Mouse (Mus musculus) A20 (cell line): ENCODE measurements around the gene Topbp1.
A peak's percentile ranks its signal among the peaks of the same experiment; 100 is the strongest.
"Not testable (repeated sequence)": the region's sequence is repeated elsewhere in the genome, so short reads cannot be mapped to it uniquely, and the experiment has no call there.

Experiments used
- DNase-seq: peaks from one replicate; pipeline ENCODE4 v3.0.0-alpha.2; 2011; ENCODE audit warnings: low read depth, low spot score

Gene Topbp1

DNA sequence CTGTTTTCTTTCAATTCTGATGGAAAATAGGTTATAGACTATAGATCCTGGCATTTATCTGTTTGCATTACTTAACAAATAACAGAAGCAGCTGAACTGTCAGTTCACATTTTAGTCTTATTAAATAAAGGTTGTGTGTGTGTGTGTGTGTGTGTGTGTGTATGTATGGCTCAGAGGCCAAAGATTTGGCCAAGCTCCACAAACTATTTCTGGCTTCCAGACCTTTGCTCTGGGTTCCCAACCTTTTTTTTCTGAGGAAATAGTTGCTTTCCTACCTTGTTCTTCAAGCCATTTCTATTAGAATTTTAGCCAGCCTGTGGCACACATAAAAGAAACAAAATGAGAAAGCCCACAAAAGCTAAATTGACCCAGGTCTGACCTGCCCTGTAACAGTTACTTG, 43.8 kb downstream of the Topbp1 start:
- DNase-seq: no peak

DNA sequence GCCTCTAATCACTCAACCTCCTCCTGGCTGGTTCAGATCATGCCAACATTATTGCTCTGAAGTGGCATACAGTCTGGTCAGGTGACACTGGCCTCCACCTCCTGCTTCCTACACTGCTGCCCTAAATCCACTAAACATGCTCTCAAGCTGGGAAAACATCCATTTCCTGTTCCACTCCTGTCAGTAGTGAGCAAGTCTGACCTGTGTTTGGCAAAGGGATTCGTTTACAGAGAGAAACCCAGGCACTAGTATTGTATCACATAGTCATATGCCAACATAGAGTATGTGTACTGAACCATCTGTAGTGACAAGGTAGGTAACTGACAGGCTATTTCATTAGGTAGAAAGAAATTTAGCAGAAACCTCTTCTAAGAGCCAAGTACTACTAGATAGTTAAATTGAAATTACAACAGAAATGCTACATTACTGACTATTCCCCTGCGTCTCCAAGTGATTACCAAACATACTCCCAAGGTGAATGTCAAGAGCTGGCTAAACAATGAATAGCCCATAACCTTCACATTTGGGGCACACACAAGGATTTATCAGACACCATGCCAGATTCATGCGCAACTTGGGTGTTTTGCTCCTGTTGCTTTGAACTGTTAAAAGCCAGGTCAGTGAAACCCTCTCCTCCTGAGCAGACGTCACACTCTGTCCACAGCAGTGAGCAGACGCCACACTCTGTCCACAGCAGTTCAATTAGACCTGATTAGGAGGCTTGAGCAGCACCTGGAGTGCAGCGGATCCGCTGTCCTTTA, 48.7 kb downstream of the Topbp1 start:
- not testable (repeated sequence) for DNase-seq

DNA sequence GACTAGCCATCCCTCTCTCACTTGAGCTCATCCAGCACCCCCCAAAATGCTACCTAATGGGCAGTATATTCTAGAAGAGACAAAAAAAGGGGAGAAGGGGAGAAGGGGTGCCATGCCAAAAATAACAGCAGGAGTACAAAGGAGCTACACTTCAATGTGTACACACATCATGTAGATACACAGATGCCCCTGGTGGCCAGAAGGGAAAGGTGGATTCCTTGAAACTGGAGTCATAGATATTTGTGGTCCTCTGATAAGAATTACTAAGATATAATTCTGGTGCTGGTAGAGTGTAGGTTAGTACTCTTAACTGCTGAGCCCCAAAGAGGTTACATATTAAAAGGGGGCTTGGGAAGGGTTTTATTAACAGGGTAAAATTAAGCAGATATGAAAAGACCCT, 52.9 kb downstream of the Topbp1 start:
- no peak for DNase-seq

DNA sequence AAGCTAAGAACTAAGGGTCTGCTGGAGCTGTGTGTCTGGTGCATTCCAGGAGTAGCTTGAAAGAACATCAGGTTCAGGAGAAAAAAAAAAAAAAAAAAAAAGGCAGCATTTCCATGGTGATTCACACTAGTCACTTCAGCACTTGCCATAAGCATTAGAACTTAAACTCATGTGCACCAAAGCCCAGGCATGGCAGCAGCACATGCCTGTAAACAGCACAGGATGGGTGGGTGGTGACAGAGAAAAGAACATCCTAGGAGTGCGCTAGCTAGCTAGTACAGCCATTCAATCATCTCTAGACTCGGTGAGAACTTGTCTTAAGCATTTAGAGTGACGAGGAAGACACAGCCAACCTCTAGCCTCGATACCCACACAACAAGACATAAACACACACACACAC, 53.5 kb downstream of the Topbp1 start:
- DNase-seq: no peak

DNA sequence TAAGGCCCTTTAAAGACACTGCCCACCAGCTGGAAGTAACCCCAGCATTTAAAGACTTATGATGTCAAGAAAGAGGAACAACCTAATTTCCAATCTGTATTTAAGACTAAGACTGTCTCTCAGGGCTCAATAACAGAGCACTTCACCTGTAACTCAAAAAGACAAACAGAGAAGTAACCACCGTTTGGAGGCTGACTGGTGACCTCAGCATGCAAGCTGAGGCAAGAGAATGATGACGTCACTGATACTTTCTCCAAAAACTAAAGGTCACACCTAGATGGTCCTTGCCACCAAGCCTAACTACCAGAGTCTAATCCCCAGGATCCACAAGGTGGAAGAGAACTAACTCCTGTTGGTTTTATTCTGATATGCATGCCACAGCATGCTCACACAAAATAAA, 55.6 kb downstream of the Topbp1 start:
- DNase-seq: no peak

DNA sequence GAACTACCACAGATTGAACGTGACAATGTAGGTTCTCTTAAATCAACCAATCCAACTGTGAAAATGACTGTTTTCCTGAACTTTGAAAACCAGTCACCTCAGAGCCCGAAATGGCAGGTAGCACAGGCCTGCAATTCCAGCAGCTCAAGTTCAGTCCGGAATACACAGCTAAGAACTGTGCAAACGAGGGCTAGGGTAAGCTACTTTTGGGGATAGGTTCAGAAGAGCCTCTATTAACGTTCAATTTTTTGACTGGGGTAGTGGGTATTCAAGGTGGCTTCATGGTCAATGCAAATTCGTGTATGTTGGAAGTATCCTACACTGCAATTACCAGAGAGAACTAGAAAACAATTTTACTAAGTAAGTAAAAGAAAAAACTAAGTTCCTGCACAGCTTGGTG, 58.1 kb downstream of the Topbp1 start:
- no peak for DNase-seq

DNA sequence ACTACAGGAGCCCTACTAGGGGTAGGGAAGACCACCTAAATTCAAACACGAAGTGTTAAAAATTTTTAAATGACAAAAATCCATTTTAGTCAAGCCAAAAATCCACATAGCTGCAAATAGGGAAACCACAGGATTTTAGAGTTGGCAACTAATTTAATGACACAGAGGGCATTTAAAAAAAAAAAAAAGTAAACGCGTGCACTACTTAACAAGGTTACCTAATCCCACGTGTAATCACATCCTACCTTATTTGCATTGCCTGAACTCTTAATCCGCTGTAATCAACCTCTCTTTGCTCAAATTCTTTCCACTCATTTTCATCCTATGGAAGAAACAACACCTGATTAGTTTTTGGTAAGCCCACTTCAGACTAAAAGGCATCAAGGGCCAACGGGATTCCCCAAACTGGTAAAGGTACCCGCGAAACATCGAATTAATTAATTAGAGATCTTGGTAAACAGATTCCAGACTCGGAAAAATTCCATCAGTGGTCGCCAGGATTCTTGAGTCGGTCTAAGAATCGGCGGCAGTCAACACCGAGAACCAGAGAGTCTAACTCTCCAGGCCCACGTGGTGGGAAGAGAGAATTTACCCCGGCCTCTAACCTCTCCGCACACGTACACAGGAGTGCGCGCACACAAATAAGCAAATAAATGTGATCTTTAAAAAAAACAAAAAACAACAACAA, 58.9 kb downstream of the Topbp1 start:
- peak; percentile 67 for DNase-seq

DNA sequence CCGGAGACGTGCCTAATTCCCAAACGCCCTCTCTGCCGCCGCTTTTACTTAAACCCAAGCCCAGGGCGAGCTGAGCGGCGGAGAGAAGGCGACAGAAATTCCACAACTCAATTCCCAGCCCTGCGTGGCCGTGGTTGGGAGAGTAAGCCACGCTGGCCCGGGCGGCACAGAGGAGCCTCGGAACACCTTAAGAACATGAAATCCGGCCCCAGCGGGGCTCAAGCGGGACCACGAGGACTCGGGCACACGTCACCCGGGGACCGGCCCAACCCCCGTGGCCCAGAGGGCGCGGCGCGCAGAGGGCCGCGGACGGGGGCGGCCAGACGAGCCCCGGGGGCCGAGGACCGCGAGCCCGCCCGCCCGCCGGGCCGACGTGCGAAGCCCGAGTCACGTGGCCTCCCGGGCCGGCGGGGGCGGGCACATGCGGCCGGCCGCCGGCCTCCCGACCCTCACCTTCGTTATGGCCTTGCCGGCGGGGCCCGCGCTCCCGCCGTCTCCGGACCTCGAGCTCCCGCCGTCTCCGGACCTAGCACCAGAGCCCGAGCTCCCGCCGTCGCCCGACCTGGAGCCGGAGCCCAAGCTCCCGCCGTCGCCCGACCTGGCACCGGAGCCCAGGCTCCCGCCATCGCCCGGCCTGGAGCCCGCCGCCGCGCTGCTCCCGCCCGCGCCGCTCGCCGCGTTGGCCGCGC, 59.7 kb downstream of the Topbp1 start:
- peak; percentile 75 for DNase-seq

DNA sequence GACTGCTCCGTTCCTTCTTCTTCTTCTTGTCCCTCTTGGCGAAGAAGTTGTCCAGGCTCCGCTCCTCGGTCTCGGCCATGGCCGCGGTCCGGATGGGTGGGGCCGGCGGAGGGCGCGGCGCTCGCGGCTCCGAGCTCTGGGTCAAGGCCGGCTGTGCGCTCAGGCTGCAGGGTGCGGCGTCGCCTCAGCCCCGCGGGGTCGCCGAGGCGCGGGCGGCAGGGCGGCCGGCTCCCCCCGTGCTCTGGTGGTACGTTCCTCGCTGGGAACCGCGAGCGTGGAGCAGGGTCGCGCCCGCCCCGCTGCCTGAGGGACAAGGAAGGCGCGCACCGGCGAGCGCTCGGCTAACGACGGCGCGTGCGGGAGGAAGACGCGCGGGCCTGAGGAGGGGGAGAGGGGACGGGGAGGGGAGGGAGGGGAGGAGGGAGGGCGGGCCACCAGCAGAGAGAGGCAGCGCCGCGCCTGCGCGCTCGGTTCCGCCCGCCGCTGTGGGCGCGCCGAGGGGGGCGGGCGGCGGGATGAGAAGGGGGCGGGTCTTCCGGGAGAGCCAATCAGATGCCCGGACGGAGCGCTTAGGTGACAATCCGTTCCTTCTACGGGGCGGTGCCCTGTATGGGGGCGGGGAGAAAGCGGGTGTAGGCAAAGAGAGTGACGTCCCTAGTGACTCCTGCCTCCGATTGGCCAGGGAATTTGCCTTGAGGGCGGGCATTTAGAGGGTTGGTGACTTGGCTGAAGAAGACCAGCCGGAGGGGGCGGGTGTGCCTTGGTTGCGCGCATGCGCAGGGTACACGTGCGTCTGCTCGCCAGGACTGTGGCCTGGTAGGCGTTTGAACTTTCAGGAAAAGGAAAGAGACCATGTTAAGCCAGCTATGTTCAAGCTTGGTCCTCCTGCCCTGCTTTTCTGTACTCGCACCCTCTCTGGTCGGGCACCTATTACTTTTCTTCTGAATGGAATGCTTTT, 60.6 kb downstream of the Topbp1 start, which contains the start of gene Cdv3:
TSS of gene Cdv3 (minus strand) at position 551 of the 958 bp plus-strand sequence.
- DNase-seq: peak; percentile 100

DNA sequence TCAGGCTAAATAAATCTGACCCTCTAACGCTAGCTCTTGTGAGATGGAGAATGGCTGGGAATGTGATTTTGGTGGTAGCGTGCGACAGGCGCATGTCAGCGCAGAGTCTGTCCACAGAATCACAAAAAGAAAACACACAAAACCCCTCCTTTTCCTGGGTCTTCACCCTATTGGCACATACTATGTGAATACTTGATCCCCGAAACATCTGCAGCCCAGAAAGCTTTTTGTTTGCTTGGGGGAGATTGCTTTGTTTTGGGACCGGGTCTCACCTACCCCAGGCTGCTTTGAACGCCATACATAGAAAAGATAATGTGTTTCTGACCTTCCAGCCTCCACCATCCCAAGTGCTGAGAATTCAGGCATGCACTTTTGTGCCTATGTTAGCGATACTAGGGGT, 61.3 kb downstream of the Topbp1 start:
- no peak for DNase-seq

DNA sequence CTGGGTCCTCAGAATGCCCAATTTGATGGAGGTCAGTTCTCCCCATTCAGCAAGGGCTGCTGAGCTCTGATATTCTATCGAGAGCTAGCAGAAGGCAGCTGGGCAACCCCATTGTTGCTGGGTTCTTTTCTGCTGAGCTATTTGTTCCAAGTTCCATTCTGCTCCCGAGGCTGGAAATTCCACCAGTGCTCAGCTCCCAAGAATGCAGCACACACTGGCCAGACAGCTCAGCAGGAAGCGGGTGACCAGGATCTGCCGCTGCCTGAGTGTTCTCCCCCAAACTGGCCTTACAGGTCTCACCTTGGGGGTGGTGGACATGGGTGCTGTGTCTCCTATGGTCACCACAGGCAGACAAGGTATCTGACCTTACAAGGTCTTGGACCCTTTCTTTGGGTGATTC, 64.9 kb downstream of the Topbp1 start:
- no peak for DNase-seq

DNA sequence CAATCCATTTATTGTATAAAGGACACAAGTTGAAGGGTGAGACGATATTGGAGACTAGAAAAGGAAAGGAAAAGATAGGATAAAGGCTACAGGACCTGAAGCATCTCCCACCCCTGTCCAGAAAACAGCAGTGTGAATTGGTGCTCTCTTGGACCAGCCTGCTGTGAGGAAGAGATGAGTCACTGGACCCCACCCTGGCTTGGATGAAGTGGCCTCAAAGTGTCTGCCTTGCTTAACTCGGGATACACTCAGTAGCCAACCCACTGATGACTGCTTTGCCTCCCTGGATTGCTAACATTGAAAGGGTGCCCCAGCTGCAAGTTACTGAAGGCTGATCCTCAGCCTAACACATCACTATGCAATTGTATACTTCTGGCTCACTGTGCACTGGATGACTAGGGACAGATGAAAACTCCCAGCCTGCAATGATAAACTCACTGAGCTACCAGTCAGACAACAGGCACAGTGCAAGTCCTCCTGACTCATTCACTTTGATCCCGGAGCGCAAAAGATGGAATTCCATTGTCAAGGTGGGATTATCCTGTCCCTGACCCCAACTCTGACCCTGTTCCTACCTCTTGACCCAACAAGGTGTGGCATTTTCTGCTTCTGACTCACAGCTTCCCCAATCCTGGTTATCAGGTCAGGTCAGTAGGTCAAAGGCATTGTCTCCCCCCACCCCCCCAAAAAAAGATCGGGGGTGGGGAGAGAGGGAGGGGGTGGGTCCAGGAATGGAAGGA, 67.4 kb downstream of the Topbp1 start:
- DNase-seq: no peak

DNA sequence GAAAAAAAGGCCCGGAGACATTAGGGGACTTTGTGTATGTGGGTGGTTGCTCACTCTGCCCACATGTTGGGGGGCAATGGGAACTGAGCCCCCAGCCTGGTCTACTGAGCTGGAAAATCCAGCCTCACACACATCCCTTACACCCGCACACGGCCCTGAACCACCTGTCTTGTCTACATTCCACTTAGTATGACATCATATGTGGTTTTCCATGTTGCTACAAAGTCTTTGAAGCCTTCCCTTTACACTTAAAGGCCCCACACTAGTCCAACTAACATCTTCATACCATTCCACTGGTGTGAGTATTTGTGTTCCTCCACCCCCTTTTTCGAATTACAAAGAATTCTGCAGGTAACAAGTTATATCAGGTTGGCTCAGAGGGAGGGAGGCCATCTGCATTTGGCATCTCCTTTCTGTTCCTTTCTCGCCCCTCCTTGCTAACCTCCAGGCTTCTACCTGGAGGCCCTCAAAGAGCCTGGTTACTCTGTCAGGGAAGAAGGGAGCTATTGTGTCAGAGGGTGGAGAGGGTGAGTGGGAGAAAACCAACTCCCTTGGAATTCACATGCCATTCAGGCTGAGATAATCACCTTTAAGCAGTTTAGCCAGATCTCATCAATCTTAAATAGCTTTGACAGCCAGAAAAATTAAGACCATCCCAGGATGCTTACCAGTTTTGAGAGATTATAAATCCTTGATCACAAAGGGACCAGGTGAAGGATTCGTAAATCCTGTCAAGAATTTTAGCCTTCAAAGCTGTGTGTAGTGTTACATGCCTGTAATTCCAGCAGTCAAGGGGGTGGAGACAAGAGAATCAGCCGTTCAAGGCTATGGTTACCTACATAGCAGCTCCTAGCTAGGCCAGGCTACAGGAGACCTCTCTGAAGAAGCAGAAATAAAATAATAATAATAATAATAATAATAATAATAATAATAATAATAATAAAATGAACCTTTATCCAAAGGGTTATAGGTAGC, 71.6 kb downstream of the Topbp1 start:
- no peak for DNase-seq

DNA sequence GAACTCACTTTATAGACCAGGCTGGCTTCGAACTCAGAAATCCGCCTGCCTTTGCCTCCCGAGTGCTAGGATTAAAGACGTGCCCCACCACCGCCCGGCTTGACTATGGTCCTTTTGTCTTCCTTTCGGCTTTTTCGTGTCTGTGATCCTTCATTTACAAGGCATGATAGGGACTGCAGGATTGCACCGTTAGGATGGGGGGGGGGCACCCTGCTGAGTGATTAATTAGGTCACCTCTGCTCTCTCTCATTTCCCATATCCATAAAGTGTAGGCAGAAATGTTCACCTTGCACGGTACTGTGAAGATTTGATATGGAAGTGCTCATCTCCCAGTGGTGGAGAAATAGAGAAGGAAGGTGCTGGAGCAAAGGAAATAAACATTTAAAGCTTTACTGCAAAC, 73.7 kb downstream of the Topbp1 start:
- no peak for DNase-seq

DNA sequence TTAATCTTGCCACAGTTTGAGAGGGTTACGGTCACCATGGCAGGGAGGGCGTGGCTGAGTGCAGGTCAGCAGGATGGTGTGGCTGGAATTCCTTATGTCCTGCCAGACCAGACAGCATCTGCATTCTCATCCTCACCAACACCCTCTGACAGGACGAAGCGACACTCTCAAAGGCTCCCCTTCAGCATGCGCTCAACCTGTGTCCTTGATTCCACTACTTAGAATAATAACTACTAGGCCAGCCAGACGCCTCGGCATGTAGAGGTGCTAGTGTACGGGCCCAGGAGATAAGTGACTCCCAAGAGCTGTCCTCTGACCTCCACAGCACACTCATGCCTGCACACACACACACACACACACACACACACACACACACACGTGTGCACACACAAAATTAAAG, 74.2 kb downstream of the Topbp1 start:
- DNase-seq: no peak

DNA sequence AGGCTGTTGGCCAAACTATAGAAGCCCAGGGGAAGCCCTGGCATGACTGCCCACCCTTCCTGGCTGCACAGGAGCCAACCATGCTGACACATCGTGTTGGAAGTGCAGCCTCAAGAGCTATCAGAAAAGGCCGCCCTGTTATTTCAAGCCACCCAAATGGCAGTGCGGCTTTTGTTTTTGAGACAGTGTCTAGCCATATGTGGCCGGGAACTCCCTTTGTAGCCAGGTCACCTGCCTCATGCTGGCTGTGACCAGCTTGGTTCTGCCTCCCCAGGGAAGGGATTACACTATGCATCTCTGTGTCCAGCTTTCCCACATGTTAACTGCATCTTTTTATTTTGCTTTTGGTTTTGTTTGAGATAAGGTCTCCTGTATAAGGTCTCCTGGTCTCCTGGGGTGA, 75.6 kb downstream of the Topbp1 start:
- no peak for DNase-seq

DNA sequence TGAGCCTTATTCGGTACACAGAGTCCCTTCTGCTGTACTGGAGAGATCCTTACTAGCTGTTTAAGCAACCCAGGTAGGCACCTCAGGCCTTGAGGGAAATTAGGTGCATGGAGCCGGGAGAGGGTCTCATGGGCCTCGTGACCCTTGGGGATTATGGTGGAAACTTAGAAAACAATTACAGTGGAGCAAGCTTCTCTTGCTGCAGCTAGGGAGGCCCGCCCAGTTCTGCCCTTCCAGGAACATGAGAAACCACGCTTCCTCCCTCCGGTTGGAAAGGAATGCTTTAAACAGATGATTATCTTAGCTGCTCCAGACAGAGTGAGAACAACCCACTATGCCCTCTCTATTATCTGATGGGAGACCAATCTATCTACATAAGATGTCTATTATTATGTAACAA, 78.0 kb downstream of the Topbp1 start:
- no peak for DNase-seq

DNA sequence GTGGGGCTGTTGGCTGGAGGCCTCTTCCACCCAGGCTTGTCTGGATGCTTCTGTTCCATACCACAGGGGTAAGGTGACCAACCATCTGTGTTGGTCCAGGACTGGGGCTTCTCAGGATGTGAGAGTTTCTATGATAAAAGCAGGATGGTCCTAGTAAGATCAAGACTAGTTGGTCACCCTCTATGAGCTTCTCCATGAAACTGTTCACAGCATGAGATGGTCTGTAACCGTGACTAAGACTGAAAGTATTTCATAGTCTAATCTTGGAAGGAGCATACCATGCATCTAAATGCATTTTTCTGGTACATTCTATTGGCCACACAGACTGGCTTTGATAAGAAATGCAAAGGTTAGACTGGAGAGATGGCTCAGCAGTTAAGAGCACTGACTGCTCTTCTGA, 78.6 kb downstream of the Topbp1 start:
- no peak for DNase-seq

DNA sequence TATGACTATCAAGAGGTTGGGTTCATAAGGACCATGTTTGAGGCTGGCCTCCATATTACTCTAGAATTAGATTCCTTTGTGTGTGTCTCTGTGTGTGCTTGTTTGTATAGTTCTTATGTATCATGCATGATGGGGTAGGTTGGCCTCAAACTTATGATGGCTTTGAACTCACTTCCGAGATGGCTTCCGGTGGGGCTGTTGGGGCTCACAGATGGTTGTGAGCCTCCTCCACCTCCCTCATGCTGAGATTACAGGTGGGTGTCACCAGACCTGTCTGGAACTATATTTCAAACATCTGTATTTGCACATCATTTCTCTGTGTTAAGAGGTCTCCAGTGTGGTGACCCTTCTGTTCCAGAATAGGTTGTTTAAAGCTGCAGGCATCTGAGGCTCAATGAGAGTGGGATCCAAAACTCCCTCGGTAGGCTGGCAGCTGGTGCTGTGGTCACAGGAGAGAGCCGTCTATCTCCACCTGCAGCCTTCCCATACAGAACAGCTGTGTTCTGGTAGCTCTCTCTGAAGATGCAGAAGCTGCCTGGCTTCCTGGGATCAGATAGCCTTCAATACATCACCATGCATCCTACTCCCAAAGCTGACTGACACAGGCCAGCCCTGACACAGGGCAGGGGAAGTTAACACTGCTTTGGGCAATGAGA, 79.3 kb downstream of the Topbp1 start:
- DNase-seq: no peak
